Mouse (Mus musculus) cerebellum, postnatal 14 days (tissue): ENCODE measurements at regions not wholly inside any gene's neighbourhood (a gene's known extent, or its start where the extent isn't known, plus 50 kb on each side); places are given as distances from the start of the nearest gene placed in this dataset.

Experiments
- DNase-seq, 2 experiments: peaks; one replicate each; pipeline ENCODE4 v3.0.0; 2021; ENCODE audit warnings: mixed read lengths in 2 of 2

DNA sequence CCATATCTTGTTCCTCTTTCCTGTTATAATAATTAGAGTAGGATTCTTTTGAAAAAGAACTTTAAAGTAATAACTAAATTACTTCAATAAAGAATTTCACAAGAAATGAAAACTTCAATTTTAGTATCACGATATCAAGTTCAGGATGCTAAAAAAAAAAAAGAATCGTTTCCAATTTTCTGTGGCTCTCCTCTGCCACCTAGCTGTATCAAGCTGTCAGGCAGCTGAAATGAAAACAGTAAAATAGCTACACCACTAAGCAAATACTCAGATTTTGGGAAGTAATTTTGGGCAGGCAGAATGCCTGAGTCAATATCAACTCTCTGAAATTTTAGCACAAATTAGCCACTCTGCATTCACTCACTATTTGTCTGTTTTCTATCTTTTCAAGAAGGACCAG lies 694.5 kb upstream of the Arrdc3 start:
- DNase-seq, result no peak

DNA sequence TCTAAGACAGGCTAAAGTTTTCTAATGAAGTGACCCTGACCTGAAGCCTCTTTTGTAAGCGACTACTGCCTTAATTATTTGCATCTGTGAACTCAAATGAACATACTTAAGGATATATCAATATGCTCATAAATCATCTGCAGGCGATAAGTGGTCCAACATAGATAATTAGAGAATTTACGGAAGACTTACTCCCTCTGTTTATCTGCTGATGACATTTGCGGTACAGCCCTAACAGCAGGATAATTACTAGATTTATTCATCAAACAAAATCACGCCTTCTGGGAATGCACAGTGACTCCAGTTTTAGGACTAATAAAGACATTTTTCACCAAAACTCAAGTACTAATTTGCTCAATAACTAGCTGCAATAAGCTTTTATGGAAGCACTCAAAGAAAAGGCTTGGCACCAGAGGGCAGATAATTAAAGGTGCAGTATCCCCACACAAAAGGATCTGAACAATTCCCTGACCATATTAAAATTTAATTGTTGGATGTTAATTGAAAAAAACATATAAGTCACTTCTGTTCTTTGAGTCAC lies 688.0 kb upstream of the Arrdc3 start:
- DNase-seq, result no peak

DNA sequence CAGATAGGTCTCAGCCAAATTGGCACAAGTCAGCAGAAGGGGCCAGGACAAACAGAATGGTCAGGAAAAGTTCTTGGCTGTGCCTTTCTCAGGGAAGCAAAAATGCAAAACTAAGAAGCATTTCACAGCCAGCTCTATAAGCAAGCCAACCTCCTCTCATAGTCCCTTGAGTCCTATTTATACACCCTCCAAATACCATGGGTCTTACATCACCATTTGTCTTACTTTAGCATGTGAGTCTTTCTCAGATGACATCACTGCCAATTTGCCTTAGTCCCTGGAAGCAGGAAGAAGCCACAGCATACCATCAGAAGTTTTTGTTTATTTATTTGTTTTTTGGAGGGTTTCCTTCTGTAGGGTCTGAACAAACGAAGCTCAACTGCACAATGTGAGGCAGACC lies 659.1 kb upstream of the Arrdc3 start:
- no peak for DNase-seq

DNA sequence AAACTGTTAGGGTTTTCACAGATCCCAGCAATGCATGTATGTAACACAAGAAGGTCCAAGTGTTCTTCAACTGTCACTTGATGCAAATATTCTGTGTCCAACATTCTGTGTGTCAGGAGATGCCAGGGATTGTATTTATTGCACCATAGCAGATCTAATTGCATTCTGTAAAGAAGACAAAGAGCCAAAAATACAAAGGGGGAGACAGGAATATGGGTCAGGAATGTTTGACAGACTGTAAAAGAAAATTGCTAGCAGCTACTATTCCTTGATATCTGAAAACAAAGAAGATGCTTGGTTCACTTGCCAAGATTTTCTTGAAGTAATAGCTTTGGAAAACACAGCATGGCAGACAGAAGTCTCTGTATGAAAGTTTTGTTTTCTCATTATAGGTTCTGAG lies 651.8 kb upstream of the Arrdc3 start:
- no peak for DNase-seq

DNA sequence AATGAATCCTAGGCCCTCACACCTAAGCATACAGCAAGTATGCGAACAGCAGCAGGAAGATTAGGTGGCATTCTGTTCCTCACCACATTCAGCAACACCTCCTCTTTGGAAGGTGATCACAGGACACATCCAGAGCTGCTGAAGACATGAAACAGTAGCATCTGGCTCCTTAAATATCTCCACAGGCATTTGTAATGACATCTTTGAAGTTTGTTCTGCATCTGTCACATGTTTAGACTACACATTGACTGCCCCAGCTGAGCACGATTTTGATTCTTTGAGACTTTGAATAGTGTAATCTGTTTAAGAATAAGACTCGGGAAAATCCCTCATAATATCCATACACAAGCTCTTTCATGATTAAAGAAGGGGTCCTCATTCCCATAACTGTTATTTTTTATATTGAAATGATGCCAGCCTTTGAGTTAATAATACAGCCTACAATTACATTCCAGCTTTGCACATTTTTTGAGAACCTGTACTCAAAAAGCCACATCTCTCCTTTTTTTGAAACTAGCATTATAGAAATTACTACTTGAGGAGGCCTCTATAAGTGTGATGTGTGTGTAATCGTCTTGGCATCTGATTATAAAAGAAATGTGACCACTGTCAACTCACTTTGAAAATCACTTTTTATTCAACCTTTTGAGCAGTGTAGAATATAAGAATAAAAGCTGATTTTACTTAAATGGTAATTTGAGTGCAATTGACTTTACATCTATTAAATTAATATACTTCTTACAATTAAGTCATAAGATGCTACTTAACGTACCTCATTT lies 647.7 kb upstream of the Arrdc3 start:
- no peak for DNase-seq

DNA sequence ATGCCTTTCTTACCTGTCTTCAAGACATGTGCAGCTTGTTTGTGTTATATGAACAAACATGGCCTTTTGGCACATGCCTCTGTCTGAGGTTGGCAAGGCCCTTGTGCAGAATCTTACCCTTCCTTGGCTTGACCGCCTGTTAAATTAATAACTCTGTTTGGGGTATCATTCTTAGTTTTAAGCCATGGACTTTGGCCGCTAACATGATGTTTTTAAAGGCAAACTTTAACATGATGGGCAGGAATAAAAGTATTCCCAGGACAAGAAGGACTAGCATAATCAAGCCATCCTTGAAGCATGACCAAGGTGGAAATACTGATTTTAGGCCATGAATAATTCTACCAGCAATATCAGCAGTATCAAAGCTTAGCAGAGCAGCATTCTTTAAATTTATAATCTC lies 620.4 kb upstream of the Arrdc3 start:
- no peak for DNase-seq

DNA sequence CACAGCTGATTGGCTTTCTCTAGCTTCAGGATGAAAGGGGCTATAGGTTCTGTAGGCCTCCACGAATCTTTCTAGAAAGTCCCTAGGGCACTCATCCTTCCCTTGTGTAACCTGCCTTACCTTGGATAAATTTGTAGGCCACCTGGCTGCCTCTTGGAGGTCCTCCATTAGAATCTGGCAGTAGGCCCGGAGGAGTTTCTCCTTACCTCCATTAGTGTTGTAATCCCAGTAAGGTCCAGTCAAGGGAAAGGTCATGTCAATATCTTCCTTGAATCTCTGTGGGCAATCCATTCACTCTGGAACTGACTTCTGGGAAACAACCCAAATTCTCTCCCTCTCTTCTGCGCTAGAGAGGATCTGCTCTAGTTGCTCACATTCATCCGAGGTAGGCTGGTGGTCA lies 616.1 kb upstream of the Arrdc3 start:
- DNase-seq, result peak in 1 of 2 experiments; percentile 4

DNA sequence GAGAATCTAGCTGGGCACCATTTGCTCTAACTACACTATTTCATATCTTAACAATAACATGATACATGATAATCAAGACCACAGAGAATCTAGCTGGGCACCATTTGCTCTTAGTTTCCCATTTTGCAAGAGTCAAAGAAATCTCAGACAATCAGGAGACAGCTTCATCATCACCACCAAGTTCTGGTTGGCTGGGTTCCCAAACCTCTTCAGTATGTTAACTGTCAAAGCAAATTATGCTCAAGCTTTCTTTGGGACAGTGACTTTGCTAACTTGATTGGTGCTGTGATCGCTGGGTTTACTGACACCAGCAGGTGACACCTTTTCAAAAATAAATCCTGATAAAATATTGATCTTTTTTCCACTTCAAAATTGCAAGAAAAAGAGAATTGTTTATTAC lies 609.2 kb upstream of the Arrdc3 start:
- peak; percentile 32 to 52 for DNase-seq

DNA sequence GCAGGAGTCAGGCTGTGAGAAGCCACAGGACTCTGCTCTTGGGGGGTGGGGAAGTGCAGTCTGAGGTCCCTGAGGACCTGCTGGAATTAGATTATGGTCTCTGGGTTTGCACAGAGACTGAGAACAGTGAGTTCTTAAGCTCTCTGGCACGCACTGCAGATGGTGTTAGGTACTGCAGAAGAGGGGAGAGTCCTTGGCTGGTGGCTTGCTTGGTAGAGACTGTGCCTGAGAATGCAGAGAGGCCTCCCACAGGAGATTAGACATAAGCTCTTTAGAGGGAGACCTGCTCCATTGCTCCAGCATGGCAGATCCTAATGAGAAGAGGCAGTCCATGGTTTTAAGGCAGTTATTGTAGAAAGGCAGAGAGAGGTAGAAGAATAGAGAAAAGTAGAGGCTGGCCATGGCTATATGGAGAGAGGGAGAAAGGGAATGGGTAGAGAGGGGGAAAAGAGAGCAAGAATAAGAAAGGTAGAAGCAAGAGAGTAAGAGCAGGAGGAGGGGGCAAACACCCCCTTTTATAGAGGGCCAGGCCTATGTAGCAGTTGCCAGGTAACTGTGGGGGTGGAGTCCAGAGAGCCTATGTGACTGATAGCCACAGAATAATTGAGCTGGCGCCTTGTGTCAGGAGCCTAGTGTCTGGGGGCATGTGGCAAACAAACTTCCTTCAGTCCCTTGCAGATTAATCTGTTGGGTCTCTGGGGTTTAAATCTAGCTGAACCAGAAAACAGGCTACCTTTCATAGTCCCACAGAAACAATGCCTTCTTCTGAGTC lies 591.3 kb upstream of the Arrdc3 start:
- DNase-seq, result no peak

DNA sequence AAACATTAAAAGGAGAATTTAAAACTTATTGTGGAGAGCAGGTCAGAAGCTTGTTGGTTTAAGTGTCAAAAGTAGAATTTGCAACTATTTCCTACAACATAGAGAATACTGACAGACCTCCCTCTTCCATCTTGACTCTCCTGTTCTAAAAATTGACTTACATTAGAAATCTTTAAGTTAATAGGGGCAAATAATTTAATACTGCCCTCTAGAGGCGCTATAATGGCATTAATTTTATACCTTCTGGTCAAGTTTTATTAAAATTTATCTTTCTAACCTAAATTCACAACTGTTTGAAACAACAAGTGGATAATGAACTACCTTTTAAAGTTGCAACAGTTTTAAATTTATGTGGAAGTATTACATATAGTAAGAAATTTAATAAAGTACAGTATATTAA lies 587.5 kb upstream of the Arrdc3 start:
- no peak for DNase-seq

DNA sequence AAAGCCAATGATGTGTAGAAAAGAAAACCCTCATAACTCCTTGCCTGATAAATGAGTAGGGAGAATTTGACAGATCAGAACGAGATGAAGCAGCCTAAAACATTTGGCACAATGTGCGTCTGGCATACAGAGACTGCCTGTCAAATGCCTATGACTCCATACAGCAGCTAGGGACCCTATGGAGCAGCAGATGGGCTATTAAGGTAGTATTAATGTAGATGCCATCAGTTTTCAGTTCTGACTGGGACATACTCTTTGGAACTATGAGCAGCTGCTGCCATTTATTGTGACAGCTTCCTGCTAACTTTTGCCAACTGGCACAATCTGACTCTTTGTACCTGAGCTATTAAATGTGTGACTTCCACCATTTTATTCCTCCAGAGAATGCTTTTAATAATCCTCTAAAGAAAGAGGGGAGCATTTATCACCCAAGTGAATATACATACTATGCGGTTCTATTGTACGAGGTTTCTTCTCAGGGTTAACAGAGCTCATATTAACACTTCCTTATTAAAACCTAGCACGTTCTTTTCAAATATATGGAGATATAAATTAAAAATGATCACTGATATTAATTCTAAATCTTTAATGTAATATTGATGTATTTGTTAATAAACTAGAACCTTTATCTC lies 549.0 kb upstream of the Arrdc3 start:
- peak in 1 of 2 experiments; percentile 4 for DNase-seq

DNA sequence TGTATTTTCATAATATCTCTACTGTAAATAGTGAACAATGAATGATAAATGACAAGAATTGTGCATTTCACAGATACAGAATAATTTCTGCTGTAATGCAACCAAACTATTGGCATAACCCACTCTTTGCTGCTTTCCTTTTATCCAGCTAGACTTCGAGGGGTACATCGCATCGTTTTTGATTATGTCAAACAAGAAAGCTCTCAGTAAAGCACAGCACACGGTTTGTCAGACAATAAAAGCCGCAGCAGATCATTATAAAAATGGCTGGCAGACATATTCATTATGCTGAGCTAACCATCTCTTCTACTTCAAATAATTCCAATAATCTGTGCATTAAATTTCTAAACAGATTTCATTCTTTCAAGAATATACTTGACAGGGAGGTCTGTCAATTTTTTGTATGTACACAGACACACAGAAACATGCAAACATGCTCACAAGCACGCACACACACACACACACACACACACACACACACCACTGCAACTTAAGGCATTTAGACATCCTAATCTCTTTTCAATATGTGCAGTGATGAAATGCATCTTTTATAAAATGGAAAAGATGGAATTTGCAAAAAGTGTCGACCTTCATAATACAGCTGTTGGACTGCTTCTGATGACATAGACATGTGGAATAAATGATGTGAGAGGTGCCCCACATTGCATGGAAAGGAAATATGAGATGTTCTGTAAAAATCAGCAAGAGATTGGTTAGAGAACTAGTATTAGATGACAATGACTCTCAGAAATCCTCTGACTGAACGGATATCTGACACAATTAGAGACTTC lies 548.1 kb upstream of the Arrdc3 start:
- DNase-seq, result no peak

DNA sequence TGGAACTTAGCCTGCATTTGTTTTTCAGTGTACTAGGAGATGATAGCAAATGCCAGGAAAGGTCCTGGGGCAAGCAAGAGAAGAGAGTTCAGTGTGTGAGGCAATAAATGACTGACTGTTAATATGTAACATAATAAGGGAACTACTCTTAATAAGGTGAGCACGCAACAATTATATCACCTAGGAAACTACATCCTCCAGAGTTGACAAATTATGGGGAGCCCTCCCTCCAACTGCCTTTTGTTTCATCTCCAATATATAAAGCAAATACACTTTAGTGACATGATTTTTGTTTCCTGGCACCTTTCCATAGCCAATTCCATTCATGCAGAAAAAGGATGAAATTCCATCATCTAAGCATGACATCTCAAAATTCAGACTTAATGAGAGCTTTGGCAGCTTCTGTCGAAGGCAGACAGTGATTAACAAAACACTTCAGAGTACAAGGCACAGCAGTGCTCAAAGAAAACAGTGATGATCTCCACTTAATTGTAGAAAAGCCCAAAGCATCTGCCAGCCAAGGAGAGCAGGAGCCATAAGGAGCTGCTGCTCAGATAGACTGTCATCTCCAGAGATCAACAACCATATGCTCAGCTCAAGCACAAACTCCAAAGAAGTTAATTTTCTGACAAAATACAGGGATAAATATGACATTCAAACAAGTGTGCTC lies 536.1 kb upstream of the Arrdc3 start:
- DNase-seq, result no peak

DNA sequence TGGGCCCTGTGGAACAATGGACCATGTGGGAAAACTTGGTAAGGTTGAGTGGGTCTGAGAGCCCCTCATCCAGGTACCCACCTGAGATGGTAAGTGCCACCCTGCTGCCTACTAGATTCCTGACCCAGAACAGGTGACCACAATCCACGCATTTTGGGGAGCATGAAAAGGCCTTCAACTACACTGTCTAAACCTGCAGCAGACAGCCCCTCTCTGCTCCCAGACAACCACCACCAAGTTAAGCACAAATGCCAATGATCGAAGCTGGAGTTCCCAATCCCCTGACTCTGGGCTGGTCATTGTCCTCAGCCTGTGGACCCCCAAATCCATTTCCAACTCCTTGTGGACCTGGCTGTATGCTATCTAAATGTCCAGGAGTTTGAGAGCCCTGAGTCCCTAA lies 517.2 kb upstream of the Arrdc3 start:
- no peak for DNase-seq

DNA sequence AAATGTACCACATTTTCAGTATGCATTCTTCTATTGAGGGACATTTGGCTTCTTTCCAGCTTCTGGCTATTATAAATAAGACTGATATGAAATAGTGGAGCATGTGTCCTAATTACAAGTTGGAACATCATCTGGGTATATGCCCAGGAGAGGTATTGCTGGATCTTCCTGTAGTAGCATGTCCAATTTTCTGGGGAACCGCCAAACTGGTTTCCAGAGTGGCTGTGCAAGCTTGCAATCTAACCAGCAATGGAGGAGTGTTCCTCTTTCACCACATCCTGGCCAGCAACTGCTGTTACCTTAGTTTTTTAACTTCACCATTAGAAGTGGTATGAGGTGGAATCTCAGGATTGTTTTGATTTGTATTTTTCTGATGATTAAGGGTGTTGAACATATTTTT lies 512.7 kb upstream of the Arrdc3 start:
- DNase-seq, result no peak

DNA sequence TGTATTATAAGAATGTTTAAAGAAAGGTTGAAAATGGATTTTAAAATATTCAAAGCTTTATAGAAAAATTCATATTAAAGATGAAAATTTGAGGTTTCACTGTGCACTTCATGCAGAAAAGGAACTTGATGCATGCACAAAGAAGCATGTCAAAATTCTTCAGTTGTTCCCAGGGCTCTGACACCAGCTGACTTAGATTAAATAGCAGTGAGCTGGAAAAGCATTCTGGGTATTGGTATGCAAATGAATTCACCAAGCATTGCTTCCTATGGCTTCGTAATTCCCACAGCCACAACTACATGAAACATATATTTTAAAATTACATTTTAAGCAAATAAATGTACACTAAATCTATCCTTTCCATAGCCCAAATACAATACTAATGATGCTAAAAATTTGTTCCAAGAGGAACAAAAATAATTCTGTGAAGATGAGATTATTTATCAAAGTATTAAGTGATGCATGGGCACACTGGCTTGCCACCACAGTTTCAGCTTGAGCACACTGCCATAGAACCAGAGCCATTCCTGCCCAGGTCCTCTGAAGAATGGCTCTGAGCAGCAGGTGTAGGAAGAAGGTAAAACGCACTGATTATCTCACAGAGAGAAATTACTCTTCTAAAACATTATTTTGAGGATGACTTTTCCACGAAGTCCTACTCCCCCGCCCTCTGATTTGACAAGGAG lies 501.8 kb upstream of the Arrdc3 start:
- no peak for DNase-seq

DNA sequence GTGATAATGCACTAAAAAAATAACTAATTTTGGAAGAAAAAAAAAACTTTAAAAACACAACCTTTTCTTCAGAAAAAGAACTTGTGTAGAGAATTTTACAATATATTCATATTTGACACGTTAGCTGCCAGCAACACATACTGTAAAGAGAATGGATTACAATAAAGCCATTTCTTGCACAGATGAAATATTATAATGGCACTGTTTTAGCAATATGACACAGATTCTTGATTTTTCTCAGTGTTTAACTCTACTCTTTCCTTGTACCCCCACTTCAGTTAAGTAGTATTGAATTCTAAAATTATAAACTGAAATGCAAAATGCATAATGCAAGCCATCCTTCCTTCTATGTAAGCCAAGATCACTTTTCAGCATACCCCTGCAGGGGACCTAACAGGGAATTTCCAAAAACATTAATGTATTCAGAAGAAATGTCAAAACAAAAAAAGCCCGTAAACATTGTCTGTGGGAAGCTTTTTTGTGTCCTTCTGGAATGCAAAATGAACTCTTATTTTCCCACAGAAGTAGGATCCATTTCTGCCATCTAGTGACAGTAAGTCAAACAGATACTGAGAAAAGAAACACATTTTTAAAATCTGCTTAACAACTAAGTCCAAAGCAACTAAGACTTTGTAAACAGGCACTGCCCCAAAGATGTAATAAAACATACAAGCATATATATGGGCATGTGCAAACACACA lies 501.1 kb upstream of the Arrdc3 start:
- no peak for DNase-seq

DNA sequence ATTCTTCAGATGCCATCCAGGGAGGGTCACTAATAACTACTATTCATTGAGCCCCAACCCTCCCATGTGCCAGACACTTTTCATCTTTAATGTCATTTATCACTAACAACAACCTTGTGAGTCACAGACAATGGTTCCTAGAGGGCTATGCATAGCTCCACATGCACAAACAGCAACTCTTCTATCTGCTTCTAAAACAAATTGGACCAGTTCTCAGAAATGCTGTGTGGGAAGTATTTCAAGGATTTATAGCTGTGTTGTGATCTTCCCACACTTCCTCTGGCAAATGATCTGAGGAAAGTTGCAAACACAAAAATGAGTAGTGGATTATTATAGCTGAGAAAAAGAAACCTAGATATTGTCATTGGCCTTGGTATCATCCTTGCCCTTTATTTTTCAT lies 474.3 kb upstream of the Arrdc3 start:
- DNase-seq, result no peak

DNA sequence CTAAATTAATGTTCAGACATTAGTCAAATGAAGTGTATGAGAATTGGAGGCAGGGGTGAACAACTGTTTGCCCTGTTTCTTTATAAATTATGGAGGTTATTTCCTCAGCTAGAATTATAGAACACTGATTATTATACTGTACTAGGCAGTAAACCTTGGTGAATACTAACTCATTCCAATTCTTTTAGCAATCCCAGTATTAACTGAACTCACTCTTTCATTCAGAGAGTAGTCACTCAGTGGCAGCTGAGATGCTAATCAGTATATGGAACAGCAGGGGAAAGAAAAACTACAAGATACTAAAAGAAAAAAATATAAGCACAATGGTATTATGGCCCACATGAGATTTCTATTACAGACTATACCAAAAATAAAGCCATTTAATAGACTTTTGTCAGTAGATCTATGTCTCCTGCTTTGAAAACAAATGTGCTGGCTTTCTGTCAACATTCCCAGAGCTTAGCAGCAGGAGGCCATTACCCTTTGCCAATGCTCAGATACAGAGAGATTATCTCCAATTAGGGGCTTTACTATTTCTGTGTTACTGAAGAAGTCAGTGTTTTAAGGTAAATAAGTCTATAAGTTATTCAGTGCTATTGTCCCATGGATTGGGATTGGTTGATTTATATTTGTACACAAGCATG lies 473.3 kb upstream of the Arrdc3 start:
- peak; percentile 79 to 85 for DNase-seq

DNA sequence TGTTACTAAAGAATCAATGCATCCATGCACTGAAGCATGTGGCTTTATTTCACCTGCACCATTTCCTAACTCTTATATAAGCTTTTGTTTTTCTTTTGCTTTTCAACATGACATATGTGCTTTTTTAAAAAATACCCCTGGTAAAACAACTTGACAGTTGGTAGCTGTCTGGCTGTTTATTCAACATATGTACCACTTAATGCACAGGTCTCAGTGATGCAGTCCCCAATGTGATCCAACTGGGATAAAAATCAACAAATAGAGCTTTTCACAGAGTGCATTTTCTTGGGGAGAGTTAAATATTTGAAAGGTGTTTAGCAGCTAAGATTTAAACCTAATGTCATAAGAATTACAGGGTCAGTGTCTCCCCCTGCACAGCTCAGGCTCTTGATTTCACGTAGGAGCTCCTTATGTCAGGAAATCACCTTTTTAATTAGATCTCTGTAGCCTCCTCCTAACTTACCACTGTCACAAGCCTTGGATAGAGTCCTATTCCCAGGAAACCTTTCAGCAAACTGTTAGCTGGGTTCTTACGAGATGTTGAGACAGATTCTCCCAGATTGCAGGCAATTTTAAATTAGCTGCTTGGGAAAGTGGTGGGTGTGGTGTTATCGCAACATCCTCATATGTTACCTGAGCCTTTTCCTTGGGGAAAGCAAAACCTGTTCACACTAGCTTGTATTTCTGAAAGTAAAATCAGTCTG lies 464.6 kb upstream of the Arrdc3 start:
- DNase-seq, result no peak
